Mouse (Mus musculus) embryonic stem cell, embryonic (primary cell): ENCODE data around the gene Ptch2.

Source experiments
- CTCF ChIA-PET, 4 experiments: fragments of 300-600 bp in 2 of 4; fragments of 350-600 bp in 2 of 4; sonication (Branson Sonifier 250); formaldehyde crosslinking; loops; one replicate each; lab custom pipeline; 2022; ENCODE audit warnings: inconsistent platforms in 2 of 4; lab: Charles Lee
- POLR2A ChIA-PET, 4 experiments: fragments of 300-600 bp in 2 of 4; fragments of 350-600 bp in 2 of 4; sonication (Branson Sonifier 250); formaldehyde crosslinking; loops; one replicate each; lab custom pipeline; 2022; ENCODE audit warnings: antibody characterized with exemption in 4 of 4, inconsistent platforms in 1 of 4; lab: Charles Lee

Ptch2 gene

GRCm38 (mm10) chr4:117094626-117095361 lies 1.1 kb upstream of the Ptch2 start:
- ChIA-PET POLR2A (interaction anchor here in 3 of 4 experiments (1.0 to 3.3 kb wide), 27 partner anchors 9 to 275 kb away, joined by 3 to 43 read pairs (median 6); partner anchors contain the start of genes Hectd3 (in 1 of the 3), Plk3 (in 1 of the 3), Rps8 (in 1 of the 3) and Urod (in 1 of the 3)), CTCF (interaction anchor here in 3 of 4 experiments (0.7 to 2.1 kb wide), 5 partner anchors 26 to 107 kb away, joined by 3 to 16 read pairs (median 9); no protein-coding TSS in a partner anchor)

- CTCF ChIA-PET, result interaction anchor here (0.5 to 2.1 kb wide), 26 partner anchors 8 to 1037 kb away, joined by 3 to 22 read pairs (median 4); partner anchors contain the start of genes Eif2b3 (in 1 of the 4), Hectd3 (in 1 of the 4) and Urod (in 1 of the 4)
- POLR2A ChIA-PET, result interaction anchor here (0.6 to 3.3 kb wide), 69 partner anchors 8 to 290 kb away, joined by 3 to 43 read pairs (median 4); partner anchors contain the start of genes Plk3 (in 3 of the 4), Btbd19 (in 2 of the 4), Hectd3 (in 2 of the 4) and Rps8 (in 2 of the 4)
Measured at GRCm38 (mm10) chr4:117096666-117097065, 791 bp downstream of the Ptch2 start.

GRCm38 (mm10) chr4:117097969-117098763 lies 2.3 kb downstream of the Ptch2 start:
- CTCF ChIA-PET, result interaction anchor here in 1 of 4 experiments (1.0 kb wide), 1 partner anchor 12 kb away, joined by 3 read pairs; no protein-coding TSS in a partner anchor

GRCm38 (mm10) chr4:117098764-117099036 lies 2.8 kb downstream of the Ptch2 start:
- CTCF ChIA-PET, result interaction anchor here in 1 of 4 experiments (1.0 kb wide), 1 partner anchor 169 kb away, joined by 5 read pairs; no protein-coding TSS in a partner anchor
- POLR2A ChIA-PET, result interaction anchor here in 2 of 4 experiments (0.9 to 69.1 kb wide), 4 partner anchors 10 to 150 kb away, joined by 3 to 3713 read pairs (median 3); partner anchors contain the start of genes Btbd19 (in 1 of the 2), Kif2c (in 1 of the 2), Plk3 (in 1 of the 2) and Rps8 (in 1 of the 2)

More at GRCm38 (mm10) chr4:117097969-117098763, 2.3 kb downstream of the Ptch2 start:
- POLR2A ChIA-PET, result interaction anchor here in 2 of 4 experiments (1.0 to 69.1 kb wide), 7 partner anchors 12 to 64 kb away, joined by 3 to 3713 read pairs (median 12); partner anchors contain the start of genes Btbd19 (in 1 of the 2), Kif2c (in 1 of the 2), Plk3 (in 1 of the 2) and Rps8 (in 1 of the 2)

GRCm38 (mm10) chr4:117100036-117100435 lies 4.2 kb downstream of the Ptch2 start:
- CTCF ChIA-PET, result interaction anchor here in 3 of 4 experiments (1.0 to 2.7 kb wide), 5 partner anchors 21 to 104 kb away, joined by 3 to 7 read pairs (median 4); partner anchors contain the start of genes Hectd3 (in 1 of the 3) and Plk3 (in 1 of the 3)

GRCm38 (mm10) chr4:117101218-117101617 lies 5.3 kb downstream of the Ptch2 start:
- CTCF ChIA-PET, result interaction anchor here (0.5 to 2.7 kb wide), 22 partner anchors 9 to 458 kb away, joined by 3 to 13 read pairs (median 4); partner anchors contain the start of genes Plk3 (in 2 of the 4) and Hectd3 (in 1 of the 4)
- POLR2A ChIA-PET, result interaction anchor here (0.7 to 69.1 kb wide), 20 partner anchors 9 to 99 kb away, joined by 3 to 3713 read pairs (median 3); partner anchors contain the start of genes Btbd19 (in 3 of the 4), Plk3 (in 2 of the 4), Kif2c (in 1 of the 4) and Rps8 (in 1 of the 4)

More at GRCm38 (mm10) chr4:117100036-117100435, 4.2 kb downstream of the Ptch2 start:
- POLR2A ChIA-PET, result interaction anchor here in 3 of 4 experiments (0.6 to 69.1 kb wide), 10 partner anchors 8 to 293 kb away, joined by 3 to 3713 read pairs (median 4); partner anchors contain the start of genes Btbd19 (in 3 of the 3), Hectd3 (in 1 of the 3), Kif2c (in 1 of the 3) and Mutyh (in 1 of the 3)

- ChIA-PET POLR2A (interaction anchor here (0.5 to 69.1 kb wide), 23 partner anchors 9 to 397 kb away, joined by 3 to 3713 read pairs (median 4); partner anchors contain the start of genes Plk3 (in 3 of the 4), Btbd19 (in 2 of the 4), Rps8 (in 2 of the 4) and Tctex1d4 (in 2 of the 4)), CTCF (interaction anchor here (0.9 to 5.6 kb wide), 17 partner anchors 8 to 118 kb away, joined by 3 to 31 read pairs (median 5); partner anchors contain the start of genes Btbd19 (in 1 of the 4) and Plk3 (in 1 of the 4))
Measured at GRCm38 (mm10) chr4:117104672-117105071, 8.8 kb downstream of the Ptch2 start.

GRCm38 (mm10) chr4:117105127-117105526 lies 9.3 kb downstream of the Ptch2 start:
- CTCF ChIA-PET, result interaction anchor here (0.5 to 5.6 kb wide), 17 partner anchors 8 to 881 kb away, joined by 3 to 31 read pairs (median 5); partner anchors contain the start of genes Plk3 (in 1 of the 4) and Ptch2 (in 1 of the 4)
- POLR2A ChIA-PET, result interaction anchor here (0.5 to 69.1 kb wide), 24 partner anchors 9 to 397 kb away, joined by 3 to 3713 read pairs (median 4); partner anchors contain the start of genes Ptch2 (in 3 of the 4), Btbd19 (in 2 of the 4), Plk3 (in 2 of the 4) and Tctex1d4 (in 2 of the 4)

GRCm38 (mm10) chr4:117107813-117108523 lies 12.1 kb downstream of the Ptch2 start:
- POLR2A ChIA-PET, result interaction anchor here in 3 of 4 experiments (0.6 to 69.1 kb wide), 18 partner anchors 8 to 548 kb away, joined by 3 to 3713 read pairs (median 4); partner anchors contain the start of genes Btbd19 (in 3 of the 3), Plk3 (in 2 of the 3), Hectd3 (in 1 of the 3) and Kif2c (in 1 of the 3)
- CTCF ChIA-PET, result interaction anchor here (0.6 to 5.6 kb wide), 12 partner anchors 12 to 342 kb away, joined by 3 to 31 read pairs (median 3); partner anchors contain the start of genes Btbd19 (in 1 of the 4) and Ptch2 (in 1 of the 4)

GRCm38 (mm10) chr4:117108524-117108849 lies 12.6 kb downstream of the Ptch2 start:
- CTCF ChIA-PET, result interaction anchor here in 2 of 4 experiments (0.6 to 5.6 kb wide), 3 partner anchors 12 to 72 kb away, joined by 3 to 31 read pairs (median 3); no protein-coding TSS in a partner anchor
- POLR2A ChIA-PET, result interaction anchor here in 3 of 4 experiments (0.7 to 69.1 kb wide), 12 partner anchors 9 to 113 kb away, joined by 3 to 3713 read pairs (median 5); partner anchors contain the start of genes Btbd19 (in 2 of the 3), Plk3 (in 2 of the 3), Hectd3 (in 1 of the 3) and Kif2c (in 1 of the 3)

GRCm38 (mm10) chr4:117109330-117109729 lies 13.5 kb downstream of the Ptch2 start:
- ChIA-PET POLR2A (interaction anchor here (0.6 to 69.1 kb wide), 14 partner anchors 8 to 181 kb away, joined by 3 to 3713 read pairs (median 11); partner anchors contain the start of genes Btbd19 (in 2 of the 4), Plk3 (in 2 of the 4), Ptch2 (in 2 of the 4) and Kif2c (in 1 of the 4)), CTCF (interaction anchor here in 2 of 4 experiments (2.7 to 3.1 kb wide), 2 partner anchors 11 to 31 kb away, joined by 14 to 30 read pairs; no protein-coding TSS in a partner anchor)

GRCm38 (mm10) chr4:117110249-117110648 lies 14.4 kb downstream of the Ptch2 start:
- ChIA-PET CTCF (interaction anchor here (0.5 to 3.1 kb wide), 22 partner anchors 9 to 390 kb away, joined by 3 to 30 read pairs (median 4); partner anchors contain the start of genes Btbd19 (in 1 of the 4), Kif2c (in 1 of the 4), Plk3 (in 1 of the 4) and Ptch2 (in 1 of the 4)), POLR2A (interaction anchor here (0.6 to 69.1 kb wide), 29 partner anchors 9 to 514 kb away, joined by 3 to 3713 read pairs (median 4); partner anchors contain the start of genes Btbd19 (in 3 of the 4), Ptch2 (in 3 of the 4), Plk3 (in 2 of the 4) and Rps8 (in 2 of the 4))

GRCm38 (mm10) chr4:117110985-117111384 lies 15.1 kb downstream of the Ptch2 start:
- POLR2A ChIA-PET, result interaction anchor here (0.8 to 69.1 kb wide), 24 partner anchors 9 to 426 kb away, joined by 3 to 3713 read pairs (median 5); partner anchors contain the start of genes Btbd19 (in 3 of the 4), Ptch2 (in 3 of the 4), Plk3 (in 2 of the 4) and Prdx1 (in 2 of the 4)

GRCm38 (mm10) chr4:117113237-117113636 lies 17.4 kb downstream of the Ptch2 start:
- ChIA-PET POLR2A (interaction anchor here in 2 of 4 experiments (0.9 to 69.1 kb wide), 5 partner anchors 18 to 39 kb away, joined by 3 to 3713 read pairs (median 393); partner anchors contain the start of genes Plk3 (in 2 of the 2), Rps8 (in 2 of the 2), Btbd19 (in 1 of the 2) and Kif2c (in 1 of the 2)), CTCF (interaction anchor here in 1 of 4 experiments (1.3 kb wide), 1 partner anchor 28 kb away, joined by 3 read pairs; no protein-coding TSS in a partner anchor)

More at GRCm38 (mm10) chr4:117110985-117111384, 15.1 kb downstream of the Ptch2 start:
- CTCF ChIA-PET, result interaction anchor here (0.6 to 3.1 kb wide), 19 partner anchors 9 to 390 kb away, joined by 3 to 30 read pairs (median 4); partner anchors contain the start of genes Kif2c (in 1 of the 4), Plk3 (in 1 of the 4), Ptch2 (in 1 of the 4) and Tesk2 (in 1 of the 4)
